Mouse (Mus musculus): ENCODE data around the gene St3gal5. TPM values are rescaled to one million over a fixed set of nuclear protein-coding genes. Genes with fewer than 3 reads are reported as not detected.

Gene St3gal5
- total and polyA plus RNA-seq, 3 experiments = 4.0 to 21.4 (median 19.8) TPM

DNA sequence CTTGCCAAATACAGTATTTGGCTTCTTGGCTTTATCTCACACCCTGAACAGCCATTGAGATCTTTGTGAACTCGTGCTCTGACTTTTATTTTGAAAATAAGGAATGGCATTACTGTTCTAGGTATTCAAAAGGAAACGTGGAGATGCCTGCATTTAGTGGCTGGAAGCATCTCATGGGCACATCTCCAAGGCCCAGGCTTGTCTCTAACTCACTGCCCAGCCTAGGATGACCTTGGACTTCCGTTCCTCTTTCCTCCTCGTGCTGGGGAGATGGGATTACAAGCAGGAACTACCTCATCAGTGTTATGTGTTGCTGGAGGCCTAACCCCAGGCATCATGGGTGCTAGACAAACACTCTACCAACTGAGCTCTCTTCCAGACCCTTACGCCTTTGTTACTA lies 105.9 kb downstream of the St3gal5 start:
- Histone ChIP-seq H3K79me2 (replicated peaks; ENCODE audit: control insufficient read depth, extremely low read depth, insufficient read depth, poor library complexity, severe bottlenecking) (no peaks in the 10 kb centered on the region), H3K9ac (ENCODE audit: insufficient read depth, low read depth) (no peak overlapping the region), H3K4me1 (ENCODE audit: control insufficient read depth in 1 of 2, insufficient read depth in 2 of 2) (peaks cover 0 to 18% of the 10 kb centered on the region in 2 experiments; a peak in 2 of 4 replicates), H3K9me3 (replicated peaks; ENCODE audit: low read length) (no peaks in the 10 kb centered on the region), H3K27ac (ENCODE audit: insufficient read depth, low read depth) (no peak overlapping the region), H3K27me3 (replicated peaks) (peaks cover 18% of the 10 kb centered on the region), H3K4me3 (replicated peaks in 1 of 3; ENCODE audit: low read depth in 2 of 3, low read length in 2 of 3, poor library complexity in 1 of 3) (no peak overlapping the region), H3K4me2 (ENCODE audit: insufficient read depth, low read depth, poor library complexity, severe bottlenecking) (no peak overlapping the region), H3K36me3 (replicated peaks in 1 of 2; ENCODE audit: control insufficient read depth in 1 of 2, insufficient read depth in 1 of 2, low read length in 1 of 2) (no peaks in the 10 kb centered on the region)
- dilution Hi-C loops (cut with MboI; ENCODE audit: extremely low pct_ligation_motif_present, extremely low pct_unique_long_range_greater_than_20kb, low sequenced_read_pairs) = no loop called here
- no peak for TF ChIP-seq PAX5 (IDR thresholded peaks at IDR 0.05; ENCODE audit: low read length)
- TF ChIP-seq RAD21 (IDR thresholded peaks at IDR 0.05; ENCODE audit: low read depth, low read length) = no peak
- no peak for TF ChIP-seq MAFK (IDR thresholded peaks at IDR 0.05; ENCODE audit: insufficient replicate concordance, low read length)
- TF ChIP-seq ZKSCAN1 (IDR thresholded peaks at IDR 0.05; ENCODE audit: borderline replicate concordance, low read depth, low read length) = no peak
- TF ChIP-seq TBP (conservative IDR thresholded peaks at IDR 0.05; ENCODE audit: low read depth, low read length) = no peak
- no peak for TF ChIP-seq USF1 (IDR thresholded peaks at IDR 0.05; ENCODE audit: low read depth, low read length)
- TF ChIP-seq BHLHE40 (IDR thresholded peaks at IDR 0.05; ENCODE audit: low read depth, low read length) = no peak
- TF ChIP-seq KAT2A (IDR thresholded peaks at IDR 0.05; ENCODE audit: insufficient replicate concordance, low read length) = no peak
- no peak for TF ChIP-seq USF2 (conservative IDR thresholded peaks at IDR 0.05; ENCODE audit: low read depth, low read length)
- TF ChIP-seq SMC3 (IDR thresholded peaks at IDR 0.05; ENCODE audit: low read depth, low read length) = no peak
- TF ChIP-seq JUND (conservative IDR thresholded peaks at IDR 0.05; ENCODE audit: low read depth, low read length) = no peak
- TF ChIP-seq POLR2AphosphoS2 (IDR thresholded peaks at IDR 0.05; ENCODE audit: low read depth, low read length) = no peak
- DNase-seq (ENCODE audit: extremely low read depth) = no peak
- in situ Hi-C loops (cut with MboI; ENCODE audit: low pct_ligation_motif_present, low pct_unique_long_range_greater_than_20kb, low sequenced_read_pairs) = no loop called here

Other genes with a start within 250 kb of the St3gal5 start
- 76.6 and 92.3 TPM in 2 replicates for gene Ptcd3, start 188.8 kb upstream of the St3gal5 start, total RNA-seq (2012; rRNA removed)
- 169 and 187 TPM in 2 replicates for gene Ptcd3, start 188.8 kb upstream of the St3gal5 start, total RNA-seq (2014; rRNA removed)
- 109 and 110 TPM in 2 replicates for gene Ptcd3, start 188.8 kb upstream of the St3gal5 start, polyA plus RNA-seq (2012; ENCODE audit: insufficient read length, low read depth)
- gene Polr1a, start 188.5 kb upstream of the St3gal5 start, total RNA-seq (2012; rRNA removed) = 73.7 and 77.6 TPM in 2 replicates
- gene Polr1a, start 188.5 kb upstream of the St3gal5 start, total RNA-seq (2014; rRNA removed) = 50.2 and 57.3 TPM in 2 replicates
- gene Polr1a, start 188.5 kb upstream of the St3gal5 start, polyA plus RNA-seq (2012; ENCODE audit: insufficient read length, low read depth) = 126 and 132 TPM in 2 replicates
- gene Atoh8, start 138.0 kb downstream of the St3gal5 start, total RNA-seq (2012; rRNA removed) = 4.7 and 5.0 TPM in 2 replicates
- 0.23 and 0.31 TPM in 2 replicates for gene Atoh8, start 138.0 kb downstream of the St3gal5 start, total RNA-seq (2014; rRNA removed)
- 1.1 and 1.6 TPM in 2 replicates for gene Atoh8, start 138.0 kb downstream of the St3gal5 start, polyA plus RNA-seq (2012; ENCODE audit: insufficient read length, low read depth)
- not detected in 2 replicates for gene Sftpb, start 207.0 kb downstream of the St3gal5 start, total RNA-seq (2012; rRNA removed)
- gene Sftpb, start 207.0 kb downstream of the St3gal5 start, total RNA-seq (2014; rRNA removed) = not detected in 2 replicates
- not detected in 2 replicates for gene Sftpb, start 207.0 kb downstream of the St3gal5 start, polyA plus RNA-seq (2012; ENCODE audit: insufficient read length, low read depth)
- 74.5 and 90.9 TPM in 2 replicates for gene Usp39, start 247.6 kb downstream of the St3gal5 start, total RNA-seq (2012; rRNA removed)
- gene Usp39, start 247.6 kb downstream of the St3gal5 start, total RNA-seq (2014; rRNA removed) = 138 TPM in 2 replicates
- 72.8 and 88.2 TPM in 2 replicates for gene Usp39, start 247.6 kb downstream of the St3gal5 start, polyA plus RNA-seq (2012; ENCODE audit: insufficient read length, low read depth)
- 9.9 and 11.7 TPM in 2 replicates for gene 0610030E20Rik, start 249.7 kb downstream of the St3gal5 start, total RNA-seq (2012; rRNA removed)
- gene 0610030E20Rik, start 249.7 kb downstream of the St3gal5 start, total RNA-seq (2014; rRNA removed) = 7.2 and 7.7 TPM in 2 replicates
- 16.9 and 17.0 TPM in 2 replicates for gene 0610030E20Rik, start 249.7 kb downstream of the St3gal5 start, polyA plus RNA-seq (2012; ENCODE audit: insufficient read length, low read depth)